Mouse (Mus musculus): ENCODE measurements around the gene Snap25. TPM values are rescaled to one million over a fixed set of nuclear protein-coding genes. Genes with fewer than 3 reads are reported as not detected.

The Snap25 gene
- 53.5 and 85.8 TPM in 2 replicates for polyA plus RNA-seq (2014; fragmentation: Nextera tagmentation; extraction: Ambion mirVana)

DNA sequence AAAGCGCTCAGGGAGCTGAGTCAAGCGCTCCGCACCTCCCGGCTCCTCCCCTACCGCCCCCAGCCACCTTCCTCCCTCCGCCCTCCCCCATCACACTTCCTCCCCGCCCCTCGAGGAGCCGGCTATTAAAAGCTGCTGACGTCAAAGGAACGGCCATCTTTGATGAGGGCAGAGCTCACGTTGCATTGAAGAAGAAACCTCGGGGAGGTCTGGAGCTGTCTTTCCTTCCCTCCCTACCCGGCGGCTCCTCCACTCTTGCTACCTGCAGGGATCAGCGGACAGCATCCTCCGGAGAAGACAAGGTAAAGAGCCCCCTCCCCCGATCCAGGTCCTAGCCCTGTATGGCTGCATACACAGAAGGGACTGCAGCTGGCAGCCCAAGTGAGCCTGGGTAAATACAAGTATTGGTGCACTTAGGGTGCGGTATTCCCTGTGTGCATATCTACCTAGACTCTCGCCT is at the start of gene Snap25:
Gene Snap25, plus strand, starts transcription at position 155 of the 460 bp plus-strand sequence.
- H3K4me1 ChIP-seq (ENCODE audit: control insufficient read depth, insufficient read depth, low read length), result peaks cover 7% of the 10 kb centered on the region; the same call in 1 of the 2 replicates
- ATAC-seq (peak; percentile 87), DNase-seq (ENCODE audit: low spot score) (peak; percentile 97)
- no peaks in the 10 kb centered on the region for H3K27me3 ChIP-seq (replicated peaks; ENCODE audit: control insufficient read depth, insufficient read depth, low read length)
- peak within 1 kb of the TSS; percentile 59 for H3K4me2 ChIP-seq (ENCODE audit: low read length)
- 1% methylated on average over 20 of the region's 20 CpGs for WGBS
- peak within 1 kb of the TSS; percentile 89 for H3K27ac ChIP-seq (ENCODE audit: low read depth, low read length)
- no peaks in the 10 kb centered on the region for H3K9me3 ChIP-seq (replicated peaks; ENCODE audit: control insufficient read depth, low read length)
- H3K4me3 ChIP-seq (ENCODE audit: low read depth, low read length), result peak within 1 kb of the TSS; percentile 60
- H3K36me3 ChIP-seq (ENCODE audit: control insufficient read depth, insufficient read depth, low read length), result no peaks in the 10 kb centered on the region
- peak within 1 kb of the TSS; percentile 80 for H3K9ac ChIP-seq (ENCODE audit: low read length)

DNA sequence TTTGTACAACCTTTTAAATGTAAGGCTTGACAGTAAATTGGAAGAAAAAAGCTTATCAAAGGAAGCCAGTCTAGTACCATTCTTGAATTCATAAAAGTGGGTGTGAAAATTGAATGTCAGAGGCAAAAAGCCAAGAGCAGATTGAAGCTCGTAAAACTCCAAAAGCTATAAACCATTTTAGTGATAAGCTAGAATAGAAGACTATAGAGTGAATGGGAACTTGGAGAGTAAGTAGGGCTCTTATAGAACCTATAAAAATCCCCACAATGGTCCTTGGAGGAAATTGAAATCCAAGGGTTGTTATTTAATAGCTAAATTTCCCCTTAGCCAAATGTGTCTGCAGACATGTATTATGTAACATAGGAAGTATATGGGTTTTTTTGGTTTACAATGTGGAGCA is 46.3 kb upstream of the Snap25 start:
- Histone ChIP-seq H3K4me2 (ENCODE audit: low read length) (no peak overlapping the region), H3K27me3 (replicated peaks; ENCODE audit: control insufficient read depth, insufficient read depth, low read length) (no peaks in the 10 kb centered on the region), H3K4me3 (ENCODE audit: low read depth, low read length) (no peak overlapping the region), H3K4me1 (ENCODE audit: control insufficient read depth, insufficient read depth, low read length) (peaks cover 3% of the 10 kb centered on the region; the same call in 1 of the 2 replicates), H3K9me3 (replicated peaks; ENCODE audit: control insufficient read depth, low read length) (no peaks in the 10 kb centered on the region), H3K27ac (ENCODE audit: low read depth, low read length) (no peak overlapping the region), H3K9ac (ENCODE audit: low read length) (no peak overlapping the region), H3K36me3 (ENCODE audit: control insufficient read depth, insufficient read depth, low read length) (no peaks in the 10 kb centered on the region)
- WGBS, result 81% methylated on average over 1 of the region's 1 CpGs
- DNase-seq (ENCODE audit: low spot score) (no peak), ATAC-seq (no peak)

DNA sequence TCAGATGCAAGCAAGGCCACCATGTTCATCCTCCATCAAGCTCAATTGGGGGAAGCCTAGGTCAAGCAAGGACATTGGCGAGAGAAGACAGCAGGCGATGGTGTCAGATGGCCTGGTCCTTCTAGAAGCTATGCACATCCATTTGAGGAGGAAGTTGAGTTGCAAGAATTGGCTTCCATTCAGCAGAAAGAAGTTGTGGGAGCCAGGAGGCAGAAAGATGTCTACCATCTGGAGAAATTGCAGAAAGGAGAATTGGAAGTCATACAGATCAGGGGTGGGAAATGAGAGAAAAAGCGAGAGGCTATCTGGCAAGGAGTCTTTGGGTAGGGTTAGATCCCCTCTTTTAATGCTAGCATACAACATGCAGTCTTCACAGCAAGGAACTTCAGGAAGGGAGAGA is 44.1 kb upstream of the Snap25 start:
- Histone ChIP-seq H3K27me3 (replicated peaks; ENCODE audit: control insufficient read depth, insufficient read depth, low read length) (no peaks in the 10 kb centered on the region), H3K36me3 (ENCODE audit: control insufficient read depth, insufficient read depth, low read length) (no peaks in the 10 kb centered on the region), H3K4me1 (ENCODE audit: control insufficient read depth, insufficient read depth, low read length) (peaks cover 3% of the 10 kb centered on the region; the same call in 1 of the 2 replicates), H3K4me3 (ENCODE audit: low read depth, low read length) (no peak overlapping the region), H3K4me2 (ENCODE audit: low read length) (no peak overlapping the region), H3K9ac (ENCODE audit: low read length) (no peak overlapping the region), H3K27ac (ENCODE audit: low read depth, low read length) (no peak overlapping the region), H3K9me3 (replicated peaks; ENCODE audit: control insufficient read depth, low read length) (no peaks in the 10 kb centered on the region)
- no peak for DNase-seq (ENCODE audit: low spot score)
- ATAC-seq, result no peak
- 84% methylated on average over 3 of the region's 3 CpGs for WGBS

- Histone ChIP-seq H3K4me2 (ENCODE audit: low read length) (no peak overlapping the region), H3K4me1 (ENCODE audit: control insufficient read depth, insufficient read depth, low read length) (peaks cover 3% of the 10 kb centered on the region; the same call in 1 of the 2 replicates), H3K9me3 (replicated peaks; ENCODE audit: control insufficient read depth, low read length) (no peaks in the 10 kb centered on the region), H3K27me3 (replicated peaks; ENCODE audit: control insufficient read depth, insufficient read depth, low read length) (no peaks in the 10 kb centered on the region), H3K36me3 (ENCODE audit: control insufficient read depth, insufficient read depth, low read length) (no peaks in the 10 kb centered on the region), H3K27ac (ENCODE audit: low read depth, low read length) (no peak overlapping the region), H3K9ac (ENCODE audit: low read length) (no peak overlapping the region), H3K4me3 (ENCODE audit: low read depth, low read length) (no peak overlapping the region)
- WGBS, result 91% methylated on average over 3 of the region's 3 CpGs
- no peak for DNase-seq (ENCODE audit: low spot score)
- no peak for ATAC-seq
Observed at GRCm38 (mm10) chr2:136669665-136670064, 43.6 kb upstream of the Snap25 start.

- WGBS, result 33% methylated on average over 9 of the region's 9 CpGs
- Histone ChIP-seq H3K9ac (ENCODE audit: low read length) (no peak overlapping the region), H3K4me3 (ENCODE audit: low read depth, low read length) (no peak overlapping the region), H3K4me1 (ENCODE audit: control insufficient read depth, insufficient read depth, low read length) (peaks cover 3% of the 10 kb centered on the region; the same call in 1 of the 2 replicates), H3K4me2 (ENCODE audit: low read length) (no peak overlapping the region), H3K9me3 (replicated peaks; ENCODE audit: control insufficient read depth, low read length) (no peaks in the 10 kb centered on the region), H3K27me3 (replicated peaks; ENCODE audit: control insufficient read depth, insufficient read depth, low read length) (no peaks in the 10 kb centered on the region), H3K27ac (ENCODE audit: low read depth, low read length) (no peak overlapping the region), H3K36me3 (ENCODE audit: control insufficient read depth, insufficient read depth, low read length) (no peaks in the 10 kb centered on the region)
- ATAC-seq (peak; percentile 85; the same call in 1 of the 2 replicates), DNase-seq (ENCODE audit: low spot score) (peak; percentile 81)
Observed at GRCm38 (mm10) chr2:136670539-136671271, 42.5 kb upstream of the Snap25 start.

- peak; percentile 63 for DNase-seq (ENCODE audit: low spot score)
Observed at GRCm38 (mm10) chr2:136674077-136674757, 39.0 kb upstream of the Snap25 start.

GRCm38 (mm10) chr2:136676196-136676595 is 37.1 kb upstream of the Snap25 start:
- Histone ChIP-seq H3K4me3 (ENCODE audit: low read depth, low read length) (no peak overlapping the region), H3K9ac (ENCODE audit: low read length) (no peak overlapping the region), H3K27ac (ENCODE audit: low read depth, low read length) (no peak overlapping the region), H3K4me1 (ENCODE audit: control insufficient read depth, insufficient read depth, low read length) (peaks cover 9% of the 10 kb centered on the region), H3K4me2 (ENCODE audit: low read length) (no peak overlapping the region), H3K9me3 (replicated peaks; ENCODE audit: control insufficient read depth, low read length) (no peaks in the 10 kb centered on the region), H3K36me3 (ENCODE audit: control insufficient read depth, insufficient read depth, low read length) (no peaks in the 10 kb centered on the region), H3K27me3 (replicated peaks; ENCODE audit: control insufficient read depth, insufficient read depth, low read length) (no peaks in the 10 kb centered on the region)
- ATAC-seq (no peak), DNase-seq (ENCODE audit: low spot score) (no peak)
- WGBS, result 77% methylated on average over 2 of the region's 2 CpGs

More at GRCm38 (mm10) chr2:136674077-136674757, 39.0 kb upstream of the Snap25 start:
- H3K36me3 ChIP-seq (ENCODE audit: control insufficient read depth, insufficient read depth, low read length), result no peaks in the 10 kb centered on the region
- H3K4me1 ChIP-seq (ENCODE audit: control insufficient read depth, insufficient read depth, low read length), result peaks cover 5% of the 10 kb centered on the region
- no peak overlapping the region for H3K9ac ChIP-seq (ENCODE audit: low read length)
- 69% methylated on average over 4 of the region's 4 CpGs for WGBS
- ATAC-seq, result no peak
- H3K9me3 ChIP-seq (replicated peaks; ENCODE audit: control insufficient read depth, low read length), result no peaks in the 10 kb centered on the region
- no peaks in the 10 kb centered on the region for H3K27me3 ChIP-seq (replicated peaks; ENCODE audit: control insufficient read depth, insufficient read depth, low read length)
- H3K4me3 ChIP-seq (ENCODE audit: low read depth, low read length), result no peak overlapping the region
- no peak overlapping the region for H3K27ac ChIP-seq (ENCODE audit: low read depth, low read length)
- H3K4me2 ChIP-seq (ENCODE audit: low read length), result no peak overlapping the region

DNA sequence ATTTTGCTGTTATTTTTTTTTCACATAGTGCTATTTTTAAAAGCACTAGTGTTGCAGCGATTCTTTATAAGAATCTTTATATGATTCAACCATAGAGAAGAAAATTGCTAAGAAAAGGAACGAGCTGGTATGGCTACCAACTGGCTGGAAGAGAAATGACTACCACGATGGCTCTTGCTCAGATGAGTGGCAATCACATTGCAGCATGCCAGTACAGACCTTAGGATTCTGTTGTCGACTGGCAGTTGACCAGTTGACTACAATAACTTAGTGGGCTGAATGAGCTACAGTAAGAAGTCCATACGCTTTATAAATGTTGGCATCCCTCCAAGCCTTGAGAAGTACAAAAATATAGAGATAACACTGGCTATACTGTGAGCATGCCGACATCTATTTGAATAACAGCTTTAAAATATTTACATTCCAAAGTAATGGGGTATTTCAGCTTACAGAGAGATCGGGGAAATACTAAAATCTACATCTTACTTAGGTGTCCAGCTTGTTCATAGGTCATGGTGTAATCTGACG is 36.3 kb upstream of the Snap25 start:
- Histone ChIP-seq H3K9me3 (replicated peaks; ENCODE audit: control insufficient read depth, low read length) (no peaks in the 10 kb centered on the region), H3K4me1 (ENCODE audit: control insufficient read depth, insufficient read depth, low read length) (peaks cover 9% of the 10 kb centered on the region), H3K4me2 (ENCODE audit: low read length) (no peak overlapping the region), H3K27me3 (replicated peaks; ENCODE audit: control insufficient read depth, insufficient read depth, low read length) (no peaks in the 10 kb centered on the region), H3K27ac (ENCODE audit: low read depth, low read length) (no peak overlapping the region), H3K9ac (ENCODE audit: low read length) (no peak overlapping the region), H3K4me3 (ENCODE audit: low read depth, low read length) (no peak overlapping the region), H3K36me3 (ENCODE audit: control insufficient read depth, insufficient read depth, low read length) (no peaks in the 10 kb centered on the region)
- no peak for DNase-seq (ENCODE audit: low spot score)
- no peak for ATAC-seq
- 72% methylated on average over 8 of the region's 8 CpGs for WGBS

All from forebrain, embryonic 14.5 days (tissue).